Mouse (Mus musculus) stomach, postnatal 0 days (tissue): Measurements from ENCODE around the gene Creld1.

ENCODE experiments used
- CTCF ChIP-seq: IDR thresholded peaks from 2 replicates; pipeline ENCODE4 v1.5.1; 2016; ENCODE audit warnings: antibody characterized with exemption, low read depth, mild to moderate bottlenecking, moderate library complexity
- EP300 ChIP-seq: optimal IDR thresholded peaks from 2 replicates; pipeline ENCODE3; 2016; ENCODE audit warnings: antibody characterized with exemption

- TF ChIP-seq CTCF (no peak), EP300 (no peak)
Observed at GRCm38 (mm10) chr6:113435664-113436205, 47.4 kb upstream of the Creld1 start, which contains the start of gene Cidec.
